Mouse (Mus musculus) erythroblast, adult 5-6 weeks (primary cell): ENCODE data around the gene Pygb. TPM values are rescaled to one million over a fixed set of nuclear protein-coding genes. Genes with fewer than 3 reads are reported as not detected.
A peak's percentile ranks its signal among the peaks of the same experiment; 100 is the strongest.

Experiments used
- ATAC-seq: replicated peaks from 2 replicates; pipeline ENCODE4 v1.8.0; 2016; ENCODE audit warnings: moderate number of reproducible peaks, mild to moderate bottlenecking, moderate TSS enrichment, inconsistent platforms; ENCODE audit not compliant: poor library complexity, low FRiP score, severe bottlenecking
- total RNA-seq, 2 experiments: library from RNA; stranded (forward) in 1 of 2; stranded (reverse) in 1 of 2; fragments of 150-400 nt in 1 of 2; fragments of 200-764, 138-1000 nt in 1 of 2; gene quantifications; 2 replicates each; pipeline versions ENCODE4 v1.2.3 to v1.2.4; 2015 to 2017; ENCODE audit warnings: low replicate concordance in 2 of 2

Gene Pygb
- total RNA-seq (2015; ENCODE audit: low replicate concordance): 2.1 and 2.3 TPM in 2 replicates
- total RNA-seq (2017; ENCODE audit: low replicate concordance): 6.6 and 8.8 TPM in 2 replicates

DNA sequence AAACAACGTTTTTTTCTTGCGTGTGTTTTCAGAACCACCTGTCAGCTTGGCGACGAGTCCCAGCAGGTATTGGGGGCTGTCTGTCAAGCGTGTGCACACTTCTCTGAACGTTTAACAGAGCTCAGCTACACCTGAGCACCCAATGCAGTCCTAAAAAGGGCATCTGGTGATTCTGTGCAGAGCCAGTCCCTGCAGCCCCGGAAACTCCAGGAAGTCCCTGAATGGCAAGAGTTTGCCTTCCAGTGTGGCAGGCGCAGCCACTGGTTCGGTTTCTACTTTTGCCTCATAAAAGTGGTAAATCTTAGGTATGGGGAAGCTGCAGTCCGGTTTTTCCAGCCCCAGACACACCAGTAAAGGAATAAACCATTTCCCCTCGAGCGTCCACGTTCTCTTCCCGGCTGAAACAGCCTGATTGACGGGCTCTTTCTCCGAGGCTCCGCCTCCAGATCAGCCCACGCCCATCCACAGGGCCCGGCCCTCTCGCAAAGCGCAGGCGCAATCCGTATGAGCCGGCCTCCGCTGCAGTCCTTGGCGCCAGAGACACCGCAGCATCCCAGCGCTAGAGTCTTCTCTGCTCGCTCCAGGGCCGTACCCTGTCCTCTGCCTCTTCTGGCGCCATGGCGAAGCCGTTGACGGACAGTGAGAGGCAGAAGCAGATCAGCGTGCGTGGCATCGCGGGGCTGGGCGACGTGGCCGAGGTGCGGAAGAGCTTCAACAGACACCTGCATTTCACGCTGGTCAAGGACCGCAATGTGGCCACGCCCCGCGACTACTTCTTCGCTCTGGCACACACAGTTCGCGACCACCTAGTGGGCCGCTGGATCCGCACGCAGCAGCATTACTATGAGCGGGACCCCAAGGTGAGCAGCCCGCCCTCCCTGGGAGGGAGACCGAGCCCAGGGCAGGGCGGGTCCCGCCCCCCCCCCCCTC lies at the start of gene Pygb:
Gene Pygb (plus strand): TSS at position 485 of the 930 bp plus-strand sequence.
- peak; percentile 99 for ATAC-seq

GRCm38 (mm10) chr2:150737881-150738280 lies 48.7 kb upstream of the Pygb start:
- ATAC-seq: no peak

- ATAC-seq: no peak
Observed at GRCm38 (mm10) chr2:150740145-150740841, 46.2 kb upstream of the Pygb start.

DNA sequence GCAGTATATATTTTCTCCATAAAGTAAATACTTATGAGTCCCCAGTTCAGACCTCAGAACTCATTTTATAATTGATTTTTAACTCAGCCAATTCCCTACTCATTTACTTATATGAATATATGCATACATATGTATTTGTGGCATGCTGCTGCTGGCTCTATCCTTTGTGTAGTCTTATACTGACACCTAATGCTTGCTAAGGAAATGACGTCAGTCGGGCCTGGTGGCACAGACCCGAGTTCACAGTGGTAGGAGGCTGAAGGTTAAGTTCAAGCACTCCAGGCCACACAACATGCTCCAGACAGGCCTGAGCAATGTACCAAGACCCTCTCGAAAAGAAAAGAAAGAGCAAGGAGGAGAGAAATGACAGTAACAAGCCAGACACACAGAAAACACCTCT lies 45.1 kb upstream of the Pygb start:
- no peak for ATAC-seq

DNA sequence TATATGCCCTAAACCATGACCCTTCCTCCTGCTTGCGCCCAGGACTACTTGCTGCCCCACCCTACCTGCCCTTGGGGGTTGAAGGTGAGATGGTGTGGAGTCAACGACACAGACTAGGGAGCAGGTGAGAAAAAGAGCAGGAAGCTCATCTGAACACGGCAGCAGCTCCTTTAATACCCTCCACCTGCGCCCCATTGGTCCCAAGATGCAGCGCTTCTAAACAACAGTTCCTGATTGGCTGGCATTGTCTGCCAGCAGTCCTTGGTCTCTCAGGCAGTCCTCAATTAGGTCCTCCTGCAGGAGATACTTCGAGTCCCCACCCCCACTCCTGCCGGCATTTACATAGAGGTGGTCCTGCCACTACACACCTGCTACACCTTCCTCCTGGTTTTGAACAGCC lies 41.5 kb upstream of the Pygb start:
- ATAC-seq: no peak

DNA sequence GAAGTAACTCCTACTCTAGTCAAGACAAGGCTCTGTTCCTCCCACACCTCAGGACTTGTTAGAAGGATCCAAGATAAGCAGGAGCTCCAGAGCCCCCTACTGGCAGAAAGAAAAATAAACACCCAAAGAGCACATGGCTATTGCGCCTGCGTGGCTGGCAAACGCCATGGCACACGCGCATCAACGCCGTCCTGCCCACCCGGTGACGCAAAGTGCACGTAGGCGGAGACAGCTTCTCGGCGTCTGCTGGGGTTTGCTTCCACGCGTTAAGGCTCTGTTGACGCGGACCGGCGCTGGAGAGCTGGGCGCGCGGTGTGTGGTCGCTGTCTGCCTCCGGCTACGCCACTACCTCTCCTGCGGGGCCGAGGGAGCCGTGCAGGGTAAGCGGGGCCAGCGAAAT lies 37.7 kb upstream of the Pygb start, which contains the start of gene Entpd6:
Gene Entpd6 (plus strand): TSS at position 189 of the 400 bp plus-strand sequence.
- peak; percentile 95 for ATAC-seq

DNA sequence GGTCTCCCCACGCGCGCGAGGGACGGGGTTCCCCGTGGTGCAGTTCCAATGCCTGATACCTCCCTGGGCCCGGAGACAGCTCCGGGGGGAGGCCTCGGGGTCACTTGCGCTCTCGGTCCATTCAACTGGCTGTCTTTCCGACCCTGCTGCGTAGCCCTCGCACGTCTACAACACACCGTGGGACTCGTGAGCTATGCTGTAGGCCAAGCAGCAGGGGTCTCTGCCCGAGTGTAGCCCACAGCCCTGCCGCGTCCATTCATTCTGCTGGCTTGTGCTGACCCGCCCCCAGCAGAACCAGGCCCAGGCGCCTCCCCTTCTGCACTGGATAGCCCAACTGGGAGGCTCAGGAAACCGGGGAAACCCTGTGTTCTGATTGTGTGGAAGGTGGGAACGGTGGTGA lies 37.3 kb upstream of the Pygb start:
- peak; percentile 23; the same call in 1 of the 2 replicates for ATAC-seq

GRCm38 (mm10) chr2:150750129-150750979 lies 36.2 kb upstream of the Pygb start:
- ATAC-seq: no peak

DNA sequence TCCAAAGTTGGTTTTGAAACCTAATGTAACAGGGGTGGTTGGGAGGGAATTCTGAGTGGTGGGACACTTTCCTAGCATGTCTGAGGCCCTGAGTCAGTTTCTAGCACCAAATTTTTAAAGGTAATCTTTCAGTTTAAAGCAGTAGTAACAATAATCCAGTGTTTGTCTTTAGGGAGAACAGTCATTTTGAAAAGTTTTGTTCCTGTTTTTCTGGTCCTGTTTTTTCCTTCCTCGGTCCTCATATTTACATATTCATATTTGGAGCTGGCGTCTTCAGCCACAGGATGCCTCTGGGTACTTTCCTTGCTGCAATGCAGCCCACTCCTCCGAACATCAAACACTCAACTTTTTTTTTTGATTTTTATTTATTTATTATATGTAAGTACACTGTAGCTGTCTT lies 31.5 kb upstream of the Pygb start:
- no peak for ATAC-seq

DNA sequence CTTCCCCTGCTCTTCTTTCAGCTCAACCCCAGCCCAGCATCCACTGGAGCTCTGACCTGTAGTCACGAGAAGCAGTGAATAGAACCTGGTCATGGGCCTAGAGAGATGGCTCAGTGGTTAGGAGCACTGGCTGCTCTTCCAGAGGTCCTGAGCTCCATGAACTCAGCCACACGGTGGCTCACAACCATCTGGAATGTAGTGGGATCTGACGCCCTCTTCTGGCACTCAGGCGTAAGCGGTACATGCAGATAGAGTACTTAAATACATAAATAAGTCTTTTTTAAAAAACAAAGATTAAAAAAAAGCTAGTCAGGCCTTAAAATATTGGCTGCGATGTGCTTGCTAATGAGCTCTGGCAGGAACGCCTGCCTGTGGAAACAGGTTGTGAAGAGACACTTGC lies 25.1 kb upstream of the Pygb start:
- ATAC-seq: no peak

GRCm38 (mm10) chr2:150765619-150766018 lies 20.9 kb upstream of the Pygb start:
- ATAC-seq: no peak

GRCm38 (mm10) chr2:150766083-150766862 lies 20.3 kb upstream of the Pygb start:
- ATAC-seq: no peak

DNA sequence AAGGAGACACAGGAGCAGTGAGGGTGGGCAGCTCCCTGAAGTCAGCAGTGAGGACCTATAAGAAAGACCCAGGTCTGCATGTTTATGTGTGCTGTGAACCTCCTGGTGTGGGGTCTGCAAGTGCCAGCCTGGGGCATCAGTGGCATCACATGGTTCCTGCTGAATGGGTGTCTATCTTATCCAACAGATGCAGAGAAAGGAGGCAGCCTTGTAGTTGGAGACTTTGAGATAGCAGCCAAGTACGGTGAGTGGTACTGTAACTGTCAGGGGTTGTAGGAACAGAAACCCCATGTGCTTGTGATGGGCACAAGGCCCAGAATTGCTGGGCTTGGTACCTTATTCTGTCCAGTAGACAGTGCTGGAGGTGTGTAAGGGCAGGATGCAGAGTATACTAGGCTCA lies 17.9 kb upstream of the Pygb start:
- ATAC-seq: no peak

DNA sequence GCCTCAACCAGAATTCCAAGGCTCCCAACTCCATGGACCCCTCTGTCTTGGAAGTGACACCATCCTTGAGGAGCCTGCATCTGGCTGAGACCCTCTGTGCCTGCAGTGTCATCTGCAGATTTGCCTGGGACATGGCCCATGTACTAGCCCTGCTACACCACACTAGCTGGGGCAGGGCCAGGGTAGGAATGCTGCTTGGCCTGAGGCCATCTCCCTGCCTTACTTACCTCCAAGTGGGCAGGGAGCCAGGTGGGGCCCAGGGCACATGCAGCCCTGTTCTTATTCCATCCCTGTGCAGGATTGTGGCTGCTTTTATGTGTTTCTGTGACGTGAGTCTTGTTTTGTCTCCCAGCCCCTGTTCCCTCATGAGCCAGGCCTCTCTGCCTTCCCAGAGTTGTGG lies 15.8 kb upstream of the Pygb start:
- ATAC-seq: no peak

- no peak for ATAC-seq
Observed at GRCm38 (mm10) chr2:150771169-150771568, 15.4 kb upstream of the Pygb start.

DNA sequence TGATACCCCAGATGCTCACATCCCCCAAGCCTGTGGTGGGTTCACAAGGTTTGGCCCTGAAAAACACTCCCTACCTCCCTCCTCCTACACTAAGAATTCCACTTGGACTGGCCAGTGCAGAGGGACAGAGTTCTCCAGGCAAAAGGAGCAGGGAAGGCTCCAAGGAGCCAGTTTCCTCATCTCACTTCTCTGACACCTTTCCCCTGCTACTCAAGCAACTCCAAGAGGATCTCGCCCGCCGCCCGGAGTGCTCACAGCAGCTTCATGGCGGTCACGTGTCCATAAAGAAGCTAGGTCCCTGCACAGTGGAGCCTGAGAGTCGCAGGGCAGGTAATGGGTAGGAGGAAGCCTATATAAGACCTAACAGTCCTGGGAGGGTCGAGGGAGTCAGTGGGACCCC lies 14.5 kb upstream of the Pygb start:
- ATAC-seq: no peak

DNA sequence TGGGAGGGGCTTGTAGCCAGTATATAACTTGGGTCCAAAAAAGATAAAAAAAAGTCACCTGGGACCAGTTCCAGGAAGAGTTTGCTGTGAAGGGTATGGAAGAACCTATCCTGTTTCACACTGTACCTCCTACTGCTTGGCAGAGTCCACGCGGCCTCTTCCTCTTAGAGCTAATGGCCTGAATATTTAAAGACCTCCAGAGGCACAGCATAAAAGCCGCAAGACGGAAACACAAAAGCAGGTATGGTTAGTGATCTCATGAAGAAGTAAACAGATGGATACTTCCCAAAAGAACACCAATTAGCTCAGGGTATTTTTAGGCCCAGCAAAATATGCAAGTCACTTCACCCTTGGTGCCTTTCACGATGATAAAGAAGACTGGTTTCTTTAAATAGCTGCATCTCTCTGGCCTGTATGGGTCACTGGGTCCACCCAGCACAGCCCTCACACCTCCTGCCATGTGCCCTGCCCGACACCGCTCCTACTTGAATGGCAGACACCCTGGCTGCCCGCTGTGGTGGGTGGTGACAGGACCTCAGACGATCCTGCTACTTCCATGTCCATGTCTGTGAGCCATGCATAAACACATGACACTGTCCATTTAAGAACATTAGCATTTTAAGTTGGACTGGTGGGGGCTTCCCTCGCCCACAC lies 13.9 kb upstream of the Pygb start:
- ATAC-seq: peak; percentile 66; the same call in 1 of the 2 replicates

- ATAC-seq: no peak
Observed at GRCm38 (mm10) chr2:150782801-150783200, 3.7 kb upstream of the Pygb start.
